Mouse (Mus musculus) midbrain, embryonic 12.5 days (tissue): ENCODE results near the gene Map6. TPM values are rescaled to one million over a fixed set of nuclear protein-coding genes. Genes with fewer than 3 reads are reported as not detected.

Experiments used
- ATAC-seq: fragments of 200-750 bp; cut with Nextera tagmentation; 2 replicates; pipeline ENCODE4 v1.8.0; 2017; ENCODE audit warnings: low read depth, moderate TSS enrichment, moderate library complexity; ENCODE audit not compliant: low FRiP score
- H3K27ac ChIP-seq: fragments of 300-500 bp; sonication (generic); replicated peaks from 2 replicates; pipeline ENCODE4 v1.5.1; 2016; ENCODE audit warnings: mild to moderate bottlenecking
- H3K27me3 ChIP-seq: fragments of 300-500 bp; sonication (generic); 2 replicates; pipeline ENCODE4 v1.6.1; 2016; ENCODE audit warnings: mild to moderate bottlenecking
- H3K36me3 ChIP-seq: fragments of 300-500 bp; sonication (generic); 2 replicates; pipeline ENCODE4 v1.6.1; 2016
- H3K4me1 ChIP-seq: fragments of 300-500 bp; sonication (generic); 2 replicates; pipeline ENCODE4 v1.6.1; 2016
- H3K4me2 ChIP-seq: fragments of 300-500 bp; sonication (generic); replicated peaks from 2 replicates; pipeline ENCODE4 v1.6.1; 2016; ENCODE audit warnings: mild to moderate bottlenecking, moderate library complexity
- H3K4me3 ChIP-seq: fragments of 300-500 bp; sonication (generic); 2 replicates; pipeline ENCODE4 v1.5.1; 2016; ENCODE audit warnings: mild to moderate bottlenecking
- H3K9ac ChIP-seq: fragments of 300-500 bp; sonication (generic); replicated peaks from 2 replicates; pipeline ENCODE4 v1.6.1; 2016; ENCODE audit warnings: mild to moderate bottlenecking, moderate library complexity
- H3K9me3 ChIP-seq: fragments of 300-500 bp; sonication (generic); 2 replicates; pipeline ENCODE4 v1.6.1; 2016; ENCODE audit warnings: mild to moderate bottlenecking
- WGBS: fragments of 180-500 bp; shearing (Covaris S2); methylation state at CpG from one replicate; pipeline ENCODE4 v1.1.7; 2016; 5-methylcytosine and 5-hydroxymethylcytosine counted together
- polyA plus RNA-seq: library from polyadenylated mRNA; unstranded; fragments of >200 nt; fragmentation: Nextera tagmentation; extraction: Ambion mirVana; gene quantifications from 2 replicates; pipeline ENCODE4 v1.2.1, GENCODE M21; 2016

The Map6 gene
- polyA plus RNA-seq, 1 experiment from 2014 or later = 87.5 TPM

GRCm38 (mm10) chr7:99236888-99237660, 30.2 kb upstream of the Map6 start:
- Histone ChIP-seq H3K27ac (no peak overlapping the region), H3K4me1 (peaks cover 17% of the 10 kb centered on the region; the same call in 1 of the 2 replicates), H3K9me3 (no peaks in the 10 kb centered on the region), H3K36me3 (no peaks in the 10 kb centered on the region), H3K4me3 (no peak overlapping the region), H3K27me3 (peaks cover 27% of the 10 kb centered on the region), H3K4me2 (no peak overlapping the region), H3K9ac (no peak overlapping the region)
- 19% methylated on average over 8 of the region's 8 CpGs for WGBS
- no peak for ATAC-seq

- Histone ChIP-seq H3K9ac (0 out of 2 replicates have a peak within 1 kb of the TSS, but pooled peaks have one; percentile 7), H3K4me3 (no peak within 1 kb of the TSS), H3K9me3 (no peaks in the 10 kb centered on the region), H3K27ac (no peak within 1 kb of the TSS), H3K27me3 (peaks cover 27% of the 10 kb centered on the region), H3K36me3 (no peaks in the 10 kb centered on the region), H3K4me2 (peak within 1 kb of the TSS; percentile 29), H3K4me1 (peaks cover 17% of the 10 kb centered on the region; the same call in 1 of the 2 replicates)
- WGBS = 5% methylated on average over 13 of the region's 13 CpGs
- 0 out of 2 replicates have a peak, but pooled peaks have one; percentile 12 for ATAC-seq
Observed at GRCm38 (mm10) chr7:99238417-99238816, 28.8 kb upstream of the Map6 start, which contains the start of gene Mogat2. TSS of gene Mogat2 (minus strand) at chr7:99238619.

DNA sequence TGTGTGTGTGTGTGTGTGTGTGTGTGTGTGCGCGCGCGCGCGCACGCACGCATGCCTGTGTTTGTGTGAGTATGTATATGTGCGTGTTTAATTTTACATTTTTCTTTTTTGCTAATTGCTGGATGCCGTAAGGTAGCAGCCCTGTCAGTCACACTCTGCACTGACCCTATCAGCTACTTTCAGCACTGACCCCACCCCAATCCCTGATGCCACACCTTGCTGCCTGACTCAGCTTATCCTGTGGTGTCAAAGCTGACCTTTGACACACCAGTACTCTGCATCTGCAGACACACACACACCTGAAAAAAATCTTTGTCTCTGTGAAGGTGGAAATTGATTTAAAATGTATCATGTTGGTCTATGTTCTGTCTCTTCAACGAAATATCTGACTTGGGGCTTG, 25.1 kb upstream of the Map6 start:
- Histone ChIP-seq H3K4me3 (no peak overlapping the region), H3K4me1 (peaks cover 14% of the 10 kb centered on the region; the same call in 1 of the 2 replicates)
- no peak for ATAC-seq

GRCm38 (mm10) chr7:99248157-99248742, 19.0 kb upstream of the Map6 start:
- H3K4me1 ChIP-seq = peaks cover 6% of the 10 kb centered on the region; the same call in 1 of the 2 replicates
- peaks cover 25% of the 10 kb centered on the region for H3K27me3 ChIP-seq
- H3K4me3 ChIP-seq = no peak overlapping the region
- H3K4me2 ChIP-seq = no peak overlapping the region
- no peak overlapping the region for H3K27ac ChIP-seq
- WGBS = 46% methylated on average over 5 of the region's 5 CpGs
- H3K9me3 ChIP-seq = no peaks in the 10 kb centered on the region
- ATAC-seq = no peak
- no peak overlapping the region for H3K9ac ChIP-seq
- H3K36me3 ChIP-seq = no peaks in the 10 kb centered on the region

More for the DNA sequence above, 25.1 kb upstream of the Map6 start:
- over 99% methylated on average over 11 of the region's 11 CpGs for WGBS
- Histone ChIP-seq H3K9me3 (no peaks in the 10 kb centered on the region), H3K27me3 (peaks cover 25% of the 10 kb centered on the region), H3K36me3 (no peaks in the 10 kb centered on the region), H3K9ac (no peak overlapping the region), H3K27ac (no peak overlapping the region), H3K4me2 (no peak overlapping the region)

- Histone ChIP-seq H3K4me1 (peaks cover 6% of the 10 kb centered on the region; the same call in 1 of the 2 replicates), H3K27ac (no peak overlapping the region), H3K4me2 (peak overlapping the region; percentile 70), H3K4me3 (peak overlapping the region; percentile 46), H3K9ac (peak overlapping the region; percentile 51), H3K36me3 (no peaks in the 10 kb centered on the region), H3K27me3 (peaks cover 25% of the 10 kb centered on the region), H3K9me3 (no peaks in the 10 kb centered on the region)
- ATAC-seq = peak; percentile 61
- WGBS = under 1% methylated on average over 42 of the region's 44 CpGs
Observed at GRCm38 (mm10) chr7:99248906-99249581, 18.2 kb upstream of the Map6 start.

GRCm38 (mm10) chr7:99249582-99249911, 17.7 kb upstream of the Map6 start:
- Histone ChIP-seq H3K36me3 (no peaks in the 10 kb centered on the region), H3K4me1 (peaks cover 6% of the 10 kb centered on the region; the same call in 1 of the 2 replicates), H3K4me3 (peak overlapping the region; percentile 46), H3K27me3 (peaks cover 25% of the 10 kb centered on the region), H3K9me3 (no peaks in the 10 kb centered on the region), H3K27ac (no peak overlapping the region), H3K9ac (peak overlapping the region; percentile 51; the same call in 1 of the 2 replicates), H3K4me2 (peak overlapping the region; percentile 70)
- WGBS = 1% methylated on average over 10 of the region's 10 CpGs
- peak; percentile 73 for ATAC-seq

DNA sequence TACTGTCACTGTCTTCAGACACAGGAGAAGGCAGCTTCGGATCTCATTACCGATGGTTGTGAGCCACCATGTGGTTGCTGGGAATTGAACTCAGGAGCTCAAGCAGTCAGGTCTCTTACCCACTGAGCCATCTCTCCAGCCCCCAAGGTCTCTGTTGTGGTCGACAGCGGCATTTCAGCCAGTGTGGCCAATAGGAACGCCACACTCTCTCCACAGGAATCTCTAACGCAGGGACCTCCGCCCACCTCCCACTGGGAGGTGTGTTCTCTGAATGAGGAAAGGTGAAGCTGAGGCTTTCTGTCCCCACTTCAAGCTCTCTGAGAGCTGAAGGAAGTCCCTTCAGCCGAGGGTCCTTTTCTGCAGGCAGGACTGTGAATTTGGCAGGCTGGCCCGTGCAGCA, 16.9 kb upstream of the Map6 start:
- H3K4me1 ChIP-seq = peaks cover 6% of the 10 kb centered on the region; the same call in 1 of the 2 replicates
- H3K27ac ChIP-seq = no peak overlapping the region
- no peak overlapping the region for H3K9ac ChIP-seq
- no peak overlapping the region for H3K4me3 ChIP-seq
- no peaks in the 10 kb centered on the region for H3K36me3 ChIP-seq
- ATAC-seq = no peak
- WGBS = 37% methylated on average over 9 of the region's 9 CpGs
- H3K9me3 ChIP-seq = no peaks in the 10 kb centered on the region
- peaks cover 25% of the 10 kb centered on the region for H3K27me3 ChIP-seq
- no peak overlapping the region for H3K4me2 ChIP-seq

DNA sequence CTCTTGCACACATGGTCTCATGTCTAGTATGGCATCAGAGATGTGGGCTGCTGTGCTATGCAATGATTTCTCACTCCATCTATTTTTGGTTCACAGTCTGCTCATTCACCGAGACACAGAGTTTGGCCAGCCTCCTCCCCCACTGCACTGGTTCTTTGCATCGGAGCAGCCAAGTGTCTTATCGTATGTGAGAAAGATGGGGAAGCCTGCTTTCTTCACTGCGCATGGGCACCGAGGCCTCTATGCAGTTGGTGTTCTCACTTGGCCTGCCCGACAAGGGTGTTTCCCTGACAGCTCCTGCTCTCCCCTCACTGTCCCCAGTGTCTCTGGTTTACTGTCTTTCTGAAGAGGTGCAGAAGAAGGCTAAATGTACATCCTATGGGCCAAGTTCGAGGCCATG, 12.2 kb upstream of the Map6 start:
- Histone ChIP-seq H3K4me2 (no peak overlapping the region), H3K9ac (no peak overlapping the region), H3K36me3 (no peaks in the 10 kb centered on the region), H3K4me3 (no peak overlapping the region), H3K4me1 (no peaks in the 10 kb centered on the region), H3K27ac (no peak overlapping the region), H3K9me3 (no peaks in the 10 kb centered on the region), H3K27me3 (peaks cover 14% of the 10 kb centered on the region)
- no peak for ATAC-seq
- 89% methylated on average over 7 of the region's 7 CpGs for WGBS

GRCm38 (mm10) chr7:99261900-99262299, 5.3 kb upstream of the Map6 start:
- Histone ChIP-seq H3K4me3 (no peak overlapping the region), H3K9ac (no peak overlapping the region), H3K27ac (no peak overlapping the region), H3K27me3 (peaks cover 17% of the 10 kb centered on the region), H3K4me2 (no peak overlapping the region), H3K36me3 (no peaks in the 10 kb centered on the region), H3K4me1 (peaks cover 4% of the 10 kb centered on the region; the same call in 1 of the 2 replicates), H3K9me3 (no peaks in the 10 kb centered on the region)
- 39% methylated on average over 3 of the region's 3 CpGs for WGBS
- ATAC-seq = no peak

DNA sequence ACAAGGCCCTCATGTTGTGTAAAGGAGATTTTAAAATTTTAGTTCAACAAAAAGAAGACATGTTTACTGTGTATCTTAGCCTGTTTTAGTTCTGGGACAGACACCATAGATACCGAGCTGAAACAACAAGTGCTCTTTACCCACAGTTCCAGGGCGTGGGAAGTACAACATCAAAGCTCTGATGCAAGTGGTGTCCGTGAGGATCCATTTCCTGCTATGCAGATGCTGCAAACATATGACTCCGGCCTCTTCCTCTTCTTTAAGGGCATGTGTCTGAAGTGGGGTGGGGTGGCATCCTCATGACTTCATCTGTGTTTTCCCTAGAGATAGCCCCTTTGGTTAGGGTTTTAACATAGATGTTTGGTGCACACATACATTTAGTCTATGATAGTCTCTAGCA, 3.7 kb upstream of the Map6 start:
- peaks cover 4% of the 10 kb centered on the region; the same call in 1 of the 2 replicates for H3K4me1 ChIP-seq
- no peaks in the 10 kb centered on the region for H3K9me3 ChIP-seq
- H3K9ac ChIP-seq = no peak overlapping the region
- 70% methylated on average over 4 of the region's 4 CpGs for WGBS
- H3K27ac ChIP-seq = no peak overlapping the region
- peaks cover 17% of the 10 kb centered on the region for H3K27me3 ChIP-seq
- H3K36me3 ChIP-seq = no peaks in the 10 kb centered on the region
- no peak for ATAC-seq
- no peak overlapping the region for H3K4me2 ChIP-seq
- no peak overlapping the region for H3K4me3 ChIP-seq

GRCm38 (mm10) chr7:99264597-99264996, 2.6 kb upstream of the Map6 start:
- ATAC-seq = no peak
- H3K36me3 ChIP-seq = no peaks in the 10 kb centered on the region
- no peak overlapping the region for H3K4me3 ChIP-seq
- H3K4me1 ChIP-seq = peaks cover 14% of the 10 kb centered on the region
- H3K27ac ChIP-seq = no peak overlapping the region
- H3K27me3 ChIP-seq = peaks cover 25% of the 10 kb centered on the region
- H3K4me2 ChIP-seq = no peak overlapping the region
- no peak overlapping the region for H3K9ac ChIP-seq
- no peaks in the 10 kb centered on the region for H3K9me3 ChIP-seq
